Mouse (Mus musculus) midbrain, embryonic 15.5 days (tissue): ENCODE results near the gene Prrt2. TPM values are rescaled to one million over a fixed set of nuclear protein-coding genes. Genes with fewer than 3 reads are reported as not detected.
A peak's percentile ranks its signal among the peaks of the same experiment; 100 is the strongest.

ENCODE experiments used
- ATAC-seq: fragments of 200-750 bp; cut with Nextera tagmentation; replicated peaks from 2 replicates; pipeline ENCODE4 v1.8.0; 2017; ENCODE audit warnings: moderate TSS enrichment
- H3K27ac ChIP-seq: fragments of 300-500 bp; sonication (generic); 2 replicates; pipeline ENCODE4 v1.5.1; 2015; ENCODE audit warnings: mild to moderate bottlenecking, inconsistent platforms
- H3K27me3 ChIP-seq: fragments of 300-500 bp; sonication (generic); replicated peaks from 2 replicates; pipeline ENCODE4 v1.6.1; 2015; ENCODE audit warnings: inconsistent platforms
- H3K36me3 ChIP-seq: fragments of 300-500 bp; sonication (generic); replicated peaks from 2 replicates; pipeline ENCODE4 v1.6.1; 2015; ENCODE audit warnings: inconsistent platforms
- H3K4me1 ChIP-seq: fragments of 300-500 bp; sonication (generic); 2 replicates; pipeline ENCODE4 v1.6.1; 2015; ENCODE audit warnings: inconsistent platforms
- H3K4me2 ChIP-seq: fragments of 300-500 bp; sonication (generic); 2 replicates; pipeline ENCODE4 v1.6.1; 2015; ENCODE audit warnings: inconsistent platforms, mild to moderate bottlenecking, moderate library complexity
- H3K4me3 ChIP-seq: fragments of 300-500 bp; sonication (generic); 2 replicates; pipeline ENCODE4 v1.5.1; 2015; ENCODE audit warnings: mild to moderate bottlenecking, inconsistent platforms
- H3K9ac ChIP-seq: fragments of 300-500 bp; sonication (generic); 2 replicates; pipeline ENCODE4 v1.6.1; 2015; ENCODE audit warnings: mild to moderate bottlenecking, inconsistent platforms
- H3K9me3 ChIP-seq: fragments of 300-500 bp; sonication (generic); 2 replicates; pipeline ENCODE4 v1.6.1; 2016; ENCODE audit warnings: inconsistent platforms
- WGBS: fragments of 180-500 bp; shearing (Covaris S2); methylation state at CpG from one replicate; pipeline ENCODE4 v1.1.7; 2015; ENCODE audit warnings: mixed read lengths; 5-methylcytosine and 5-hydroxymethylcytosine counted together
- polyA plus RNA-seq: library from polyadenylated mRNA; unstranded; fragments of >200 nt; fragmentation: Nextera tagmentation; extraction: Ambion mirVana; gene quantifications from 2 replicates; pipeline ENCODE4 v1.2.1, GENCODE M21; 2015

The Prrt2 gene
- polyA plus RNA-seq, 1 experiment from 2014 or later = 42.3 TPM

DNA sequence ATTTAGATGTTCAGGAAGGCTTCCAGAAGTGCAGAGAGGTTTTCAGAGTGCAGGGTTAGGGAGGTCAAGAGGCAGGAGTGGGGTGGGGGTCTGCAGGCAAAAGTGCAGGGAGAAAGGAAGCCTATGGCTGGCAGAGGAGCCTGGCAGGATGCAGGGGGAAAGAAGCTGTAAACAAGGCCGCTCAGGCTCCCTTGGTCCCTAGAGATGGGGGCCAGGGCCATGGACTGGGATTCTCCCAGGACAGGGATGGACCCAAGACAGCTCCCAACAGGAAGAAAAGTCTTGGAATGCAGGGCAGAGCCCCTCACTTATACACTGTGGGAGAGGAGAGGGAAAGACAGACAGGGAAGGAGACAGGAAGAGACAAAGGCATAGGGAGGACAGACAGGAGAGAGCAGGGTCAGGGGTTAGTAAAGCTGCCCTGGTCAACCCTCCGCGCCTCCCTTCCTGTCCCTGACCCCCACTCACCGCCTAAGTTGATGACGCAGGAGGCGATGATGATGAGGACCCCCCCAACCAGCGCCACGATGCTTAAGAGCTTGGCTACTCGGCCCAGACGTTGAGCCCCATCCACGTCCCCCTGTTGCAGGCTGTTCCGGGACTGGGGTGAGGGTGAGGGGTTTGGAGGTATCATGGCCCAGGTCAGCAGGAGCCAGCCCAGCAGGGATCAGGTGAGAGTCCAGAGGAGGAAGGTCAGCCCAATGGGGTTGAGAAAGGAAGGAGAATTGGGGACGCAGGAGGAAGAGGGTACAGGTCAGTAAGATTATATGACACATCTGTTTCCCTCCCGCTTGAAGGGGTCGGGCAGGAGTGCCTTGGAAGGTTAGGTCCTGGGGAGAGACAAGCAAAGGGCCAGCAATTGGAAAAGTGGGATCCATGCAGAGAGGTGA, 2.4 kb downstream of the Prrt2 start:
- WGBS = 84% methylated on average over 15 of the region's 15 CpGs
- Histone ChIP-seq H3K27ac (peak overlapping the region; percentile 94; the same call in 1 of the 2 replicates), H3K9me3 (no peaks in the 10 kb centered on the region), H3K4me1 (peaks cover 88% of the 10 kb centered on the region), H3K9ac (peak overlapping the region; percentile 60; the same call in 1 of the 2 replicates), H3K4me3 (no peak overlapping the region), H3K36me3 (peaks cover 11% of the 10 kb centered on the region), H3K4me2 (peak overlapping the region; percentile 90), H3K27me3 (no peaks in the 10 kb centered on the region)
- no peak for ATAC-seq

DNA sequence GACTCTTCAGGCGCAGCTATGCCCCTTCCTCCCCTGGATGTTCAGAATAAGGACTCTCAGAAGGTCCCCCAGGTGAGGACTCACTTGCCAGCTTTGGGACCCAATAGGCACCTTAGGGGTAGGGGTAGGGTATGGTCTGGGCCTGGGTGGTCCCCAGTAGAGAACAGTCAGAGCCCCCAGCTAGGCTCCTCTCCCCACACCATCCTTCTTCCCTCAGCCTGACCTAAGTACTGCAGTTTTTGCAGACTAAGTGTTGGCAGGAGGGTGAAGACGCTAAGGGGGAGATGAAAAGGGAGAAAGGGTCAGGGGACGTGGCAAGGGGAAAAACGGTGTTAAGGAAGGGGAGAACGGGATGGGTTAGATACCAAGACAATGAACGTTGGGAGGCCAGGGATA, 3.1 kb downstream of the Prrt2 start:
- H3K4me3 ChIP-seq = peak overlapping the region; percentile 69; the same call in 1 of the 2 replicates
- H3K9ac ChIP-seq = peak overlapping the region; percentile 18
- H3K4me1 ChIP-seq = peaks cover 84% of the 10 kb centered on the region
- peak overlapping the region; percentile 94 for H3K27ac ChIP-seq
- no peak for ATAC-seq
- peak overlapping the region; percentile 90 for H3K4me2 ChIP-seq
- peaks cover 17% of the 10 kb centered on the region for H3K36me3 ChIP-seq
- H3K9me3 ChIP-seq = no peaks in the 10 kb centered on the region
- H3K27me3 ChIP-seq = no peaks in the 10 kb centered on the region
- 45% methylated on average over 6 of the region's 6 CpGs for WGBS

DNA sequence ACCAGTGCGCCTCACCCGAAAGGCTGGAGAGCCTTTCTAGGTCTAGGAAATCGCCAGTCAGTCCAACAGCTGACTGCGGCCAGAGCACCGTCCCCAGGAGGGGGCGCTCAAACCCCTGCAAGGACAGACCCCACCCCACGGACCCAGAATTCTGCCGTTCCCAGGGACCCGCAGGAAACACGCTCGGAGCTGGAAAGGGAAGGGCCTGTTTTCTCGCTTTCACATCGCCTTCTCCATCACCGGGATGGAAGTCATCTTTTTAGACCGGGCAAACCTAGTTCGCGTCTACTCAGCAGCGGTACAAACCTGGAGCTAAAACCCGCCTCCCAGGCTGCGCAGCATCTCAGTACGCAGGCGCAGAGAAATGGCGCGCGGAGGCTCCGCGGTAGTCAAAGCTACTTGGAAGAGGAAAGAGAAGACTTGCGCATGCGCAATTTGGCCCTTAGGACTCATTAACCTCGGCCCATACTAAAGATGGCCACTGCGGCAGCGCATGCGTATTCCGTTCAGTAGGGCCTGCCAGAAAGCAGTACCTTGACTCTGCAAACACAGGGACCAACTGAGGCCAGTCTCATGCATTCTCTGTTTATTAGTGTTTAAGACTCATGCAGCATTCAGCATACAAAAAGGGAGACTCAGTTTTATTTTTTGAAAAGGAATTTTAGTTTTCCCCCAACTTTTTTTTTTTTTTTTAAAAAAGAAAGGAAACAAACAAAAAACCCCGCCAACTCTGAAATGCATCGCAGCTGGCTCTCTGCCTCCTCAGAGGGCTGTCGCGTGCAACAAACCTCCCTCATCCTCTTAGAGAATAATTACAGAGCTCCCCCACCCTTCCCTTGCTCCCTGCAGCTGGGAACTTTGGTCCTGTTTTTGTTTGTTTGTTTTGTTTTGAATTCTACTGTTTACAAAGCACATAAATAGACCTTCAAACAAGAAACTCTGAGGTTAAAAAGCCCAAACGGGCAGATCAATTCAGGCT, 3.8 kb downstream of the Prrt2 start, which contains the start of gene Pagr1a:
Gene Pagr1a, minus strand, starts transcription at position 382 of the 979 bp plus-strand sequence.
- Histone ChIP-seq H3K4me1 (peaks cover 77% of the 10 kb centered on the region), H3K27me3 (no peaks in the 10 kb centered on the region), H3K4me3 (peak within 1 kb of the TSS; percentile 69), H3K27ac (peak within 1 kb of the TSS; percentile 94), H3K36me3 (peaks cover 14% of the 10 kb centered on the region; the same call in 1 of the 2 replicates), H3K9me3 (no peaks in the 10 kb centered on the region), H3K9ac (peak within 1 kb of the TSS; percentile 91), H3K4me2 (peak within 1 kb of the TSS; percentile 90)
- WGBS = 3% methylated on average over 39 of the region's 39 CpGs
- peak; percentile 83 for ATAC-seq

DNA sequence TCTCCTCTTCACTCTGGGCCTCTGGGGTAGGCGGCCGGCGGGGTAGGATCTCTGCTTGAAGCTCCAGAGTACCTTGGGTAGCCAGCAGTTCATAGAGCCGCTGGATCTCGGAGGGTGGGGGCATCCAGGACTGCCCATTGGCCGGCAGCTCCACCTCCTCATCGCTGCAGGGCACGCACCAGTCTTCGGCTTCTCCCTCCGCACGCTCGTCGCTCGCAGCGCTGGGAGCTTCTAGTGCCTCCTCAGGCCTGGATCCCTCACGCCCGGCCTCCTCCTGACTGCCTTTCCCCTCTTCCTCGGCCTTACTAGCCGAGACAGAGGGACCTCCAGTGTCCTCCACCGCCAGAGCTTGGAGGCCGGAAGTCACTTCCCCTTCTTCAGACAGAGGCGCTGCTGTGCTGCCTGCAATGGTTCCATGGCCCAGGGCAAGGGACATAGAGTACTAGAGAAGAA, 4.5 kb downstream of the Prrt2 start:
- Histone ChIP-seq H3K9me3 (no peaks in the 10 kb centered on the region), H3K27ac (peak overlapping the region; percentile 94), H3K4me3 (peak overlapping the region; percentile 69), H3K4me2 (peak overlapping the region; percentile 90), H3K36me3 (peaks cover 12% of the 10 kb centered on the region; the same call in 1 of the 2 replicates), H3K4me1 (peaks cover 70% of the 10 kb centered on the region), H3K9ac (peak overlapping the region; percentile 91), H3K27me3 (no peaks in the 10 kb centered on the region)
- WGBS = under 1% methylated on average over 22 of the region's 22 CpGs
- peak; percentile 59 for ATAC-seq

DNA sequence TGATC, 4.7 kb downstream of the Prrt2 start, which contains the start of gene Pagr1b:
Gene Pagr1b, minus strand, starts transcription at position 4 of the 5 bp plus-strand sequence.
- H3K9ac ChIP-seq = peak within 1 kb of the TSS; percentile 91
- H3K4me1 ChIP-seq = peaks cover 68% of the 10 kb centered on the region

DNA sequence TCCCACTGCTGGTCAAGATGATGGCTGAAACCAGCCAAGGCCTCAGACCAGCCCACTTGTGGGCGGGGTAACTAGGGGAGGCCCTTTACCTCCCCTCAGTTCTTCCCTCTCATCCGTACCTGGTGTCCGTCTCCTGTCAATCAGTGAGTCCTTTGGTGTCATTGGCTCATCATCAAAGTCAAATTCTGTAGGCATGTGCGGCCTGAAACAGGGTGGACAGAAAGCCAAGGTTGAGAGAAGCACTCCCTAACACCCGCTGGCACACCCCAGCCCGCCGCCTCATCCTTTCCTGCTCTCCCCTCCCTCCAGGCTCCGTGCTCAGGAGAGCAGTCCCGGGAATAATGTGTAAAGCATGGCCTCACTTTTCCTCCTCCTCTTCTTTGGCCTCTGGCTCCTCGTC, 4.9 kb downstream of the Prrt2 start:
- peak overlapping the region; percentile 90 for H3K4me2 ChIP-seq
- no peaks in the 10 kb centered on the region for H3K9me3 ChIP-seq
- peaks cover 12% of the 10 kb centered on the region; the same call in 1 of the 2 replicates for H3K36me3 ChIP-seq
- H3K27ac ChIP-seq = peak overlapping the region; percentile 94
- H3K4me1 ChIP-seq = peaks cover 66% of the 10 kb centered on the region
- H3K27me3 ChIP-seq = no peaks in the 10 kb centered on the region
- H3K9ac ChIP-seq = peak overlapping the region; percentile 91
- ATAC-seq = peak; percentile 7; the same call in 1 of the 2 replicates
- WGBS = 2% methylated on average over 10 of the region's 10 CpGs
- peak overlapping the region; percentile 69 for H3K4me3 ChIP-seq

More for the DNA sequence above, 4.7 kb downstream of the Prrt2 start, which contains the start of gene Pagr1b:
- Histone ChIP-seq H3K36me3 (peaks cover 12% of the 10 kb centered on the region; the same call in 1 of the 2 replicates), H3K4me3 (peak within 1 kb of the TSS; percentile 69), H3K27ac (peak within 1 kb of the TSS; percentile 94), H3K9me3 (no peaks in the 10 kb centered on the region), H3K27me3 (no peaks in the 10 kb centered on the region), H3K4me2 (peak within 1 kb of the TSS; percentile 90)
- no peak for ATAC-seq

DNA sequence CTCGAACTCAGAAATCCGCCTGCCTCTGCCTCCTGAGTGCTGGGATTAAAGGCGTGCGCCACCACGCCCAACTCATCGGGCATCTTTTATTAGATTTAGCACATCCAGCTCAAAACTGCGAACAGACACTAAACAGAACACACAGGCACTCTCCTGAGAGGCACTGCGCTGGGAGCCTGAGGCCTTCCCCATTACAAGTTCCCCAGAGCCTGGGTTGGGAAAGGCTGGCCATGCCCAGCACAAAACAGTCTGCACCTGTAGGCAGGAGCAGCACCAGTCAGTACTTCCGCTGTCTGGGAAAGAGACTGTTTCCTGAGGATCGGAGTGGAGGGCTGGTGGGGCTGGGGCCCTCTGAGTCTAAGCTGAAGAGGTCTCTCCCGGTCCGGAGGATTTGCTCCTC, 6.0 kb downstream of the Prrt2 start:
- no peaks in the 10 kb centered on the region for H3K9me3 ChIP-seq
- no peak overlapping the region for H3K4me3 ChIP-seq
- ATAC-seq = no peak
- H3K36me3 ChIP-seq = peaks cover 12% of the 10 kb centered on the region; the same call in 1 of the 2 replicates
- peaks cover 55% of the 10 kb centered on the region for H3K4me1 ChIP-seq
- H3K4me2 ChIP-seq = peak overlapping the region; percentile 12; the same call in 1 of the 2 replicates
- no peaks in the 10 kb centered on the region for H3K27me3 ChIP-seq
- H3K27ac ChIP-seq = no peak overlapping the region
- H3K9ac ChIP-seq = no peak overlapping the region
- WGBS = 95% methylated on average over 12 of the region's 12 CpGs

DNA sequence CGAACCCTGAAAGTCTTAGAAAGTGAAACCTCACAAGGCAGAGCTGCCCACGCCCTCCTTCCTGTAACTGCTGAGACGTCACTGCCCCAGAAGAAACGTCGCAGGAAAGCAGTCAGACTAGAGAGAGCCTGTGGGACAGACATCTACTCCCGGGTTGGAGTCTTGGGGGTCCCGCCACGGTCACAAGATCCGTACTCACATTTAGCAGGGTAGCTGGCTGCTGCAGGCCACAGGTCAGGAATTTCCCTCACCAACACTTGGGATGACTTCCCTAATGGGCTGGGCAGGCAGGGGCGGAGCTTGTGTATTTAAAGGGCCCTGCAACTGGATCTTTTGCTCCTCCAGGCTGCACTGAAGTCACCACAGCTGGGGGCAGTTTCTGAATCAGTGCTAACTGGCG, 6.7 kb downstream of the Prrt2 start, which contains the start of gene Mvp:
Gene Mvp, minus strand, starts transcription at position 302 of the 400 bp plus-strand sequence.
- H3K4me3 ChIP-seq = peak within 1 kb of the TSS; percentile 69
- peaks cover 12% of the 10 kb centered on the region; the same call in 1 of the 2 replicates for H3K36me3 ChIP-seq
- WGBS = 78% methylated on average over 11 of the region's 11 CpGs

DNA sequence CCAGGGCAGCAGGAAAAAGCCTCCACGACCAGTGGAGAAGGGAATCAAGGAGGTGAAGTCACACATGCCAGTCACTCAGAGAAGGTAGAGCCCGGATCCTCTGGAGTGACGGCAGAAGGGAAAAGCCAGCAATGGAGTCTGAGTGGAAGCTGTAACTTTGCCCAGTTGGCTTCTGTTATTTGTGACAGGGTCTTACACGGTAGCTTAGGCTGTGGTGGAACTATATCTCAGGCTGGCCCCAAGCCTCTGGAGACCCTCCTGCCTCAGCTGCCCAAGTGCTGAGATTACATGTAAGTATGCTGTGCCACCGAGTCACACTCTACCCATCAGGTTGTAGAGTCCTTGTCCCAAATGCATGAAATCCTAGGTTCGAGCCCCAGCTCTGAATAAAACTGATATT, 7.6 kb downstream of the Prrt2 start:
- H3K9me3 ChIP-seq = no peaks in the 10 kb centered on the region
- H3K4me1 ChIP-seq = peaks cover 39% of the 10 kb centered on the region
- WGBS = 95% methylated on average over 6 of the region's 6 CpGs

More for the DNA sequence above, 6.7 kb downstream of the Prrt2 start, which contains the start of gene Mvp:
- H3K27me3 ChIP-seq = no peaks in the 10 kb centered on the region
- peak within 1 kb of the TSS; percentile 17; the same call in 1 of the 2 replicates for H3K9ac ChIP-seq
- no peak for ATAC-seq
- H3K4me1 ChIP-seq = peaks cover 48% of the 10 kb centered on the region
- H3K4me2 ChIP-seq = peak within 1 kb of the TSS; percentile 90
- no peaks in the 10 kb centered on the region for H3K9me3 ChIP-seq
- 0 out of 2 replicates have a peak within 1 kb of the TSS, but pooled peaks have one; percentile 94 for H3K27ac ChIP-seq

DNA sequence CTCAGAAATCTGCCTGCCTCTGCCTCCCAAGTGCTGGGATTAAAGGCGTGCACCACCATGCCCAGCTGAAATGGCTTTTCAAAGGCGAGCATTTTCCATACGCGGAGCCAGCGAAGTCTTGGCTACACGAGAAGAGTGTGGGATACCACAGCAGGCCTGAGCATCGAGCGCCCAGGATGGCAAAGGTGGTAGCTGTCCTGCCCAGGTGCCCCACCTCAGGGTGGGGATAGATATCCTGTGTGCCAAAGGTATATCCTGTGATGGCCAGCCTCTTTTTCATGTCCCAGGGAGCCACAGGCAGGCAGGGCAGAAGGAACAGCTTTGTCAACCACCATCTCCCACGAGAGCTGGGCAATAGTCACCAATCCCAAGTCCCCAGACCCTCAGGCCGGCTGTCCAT, 8.2 kb downstream of the Prrt2 start:
- Histone ChIP-seq H3K9ac (no peak overlapping the region), H3K4me3 (no peak overlapping the region), H3K4me2 (no peak overlapping the region), H3K9me3 (no peaks in the 10 kb centered on the region), H3K27me3 (no peaks in the 10 kb centered on the region), H3K4me1 (peaks cover 33% of the 10 kb centered on the region), H3K36me3 (peaks cover 12% of the 10 kb centered on the region; the same call in 1 of the 2 replicates), H3K27ac (no peak overlapping the region)
- 95% methylated on average over 10 of the region's 10 CpGs for WGBS
- ATAC-seq = no peak

More for the DNA sequence above, 7.6 kb downstream of the Prrt2 start:
- H3K27ac ChIP-seq = no peak overlapping the region
- H3K36me3 ChIP-seq = peaks cover 12% of the 10 kb centered on the region; the same call in 1 of the 2 replicates
- H3K4me3 ChIP-seq = no peak overlapping the region
- no peak overlapping the region for H3K4me2 ChIP-seq
- H3K9ac ChIP-seq = no peak overlapping the region
- H3K27me3 ChIP-seq = no peaks in the 10 kb centered on the region
- ATAC-seq = no peak

DNA sequence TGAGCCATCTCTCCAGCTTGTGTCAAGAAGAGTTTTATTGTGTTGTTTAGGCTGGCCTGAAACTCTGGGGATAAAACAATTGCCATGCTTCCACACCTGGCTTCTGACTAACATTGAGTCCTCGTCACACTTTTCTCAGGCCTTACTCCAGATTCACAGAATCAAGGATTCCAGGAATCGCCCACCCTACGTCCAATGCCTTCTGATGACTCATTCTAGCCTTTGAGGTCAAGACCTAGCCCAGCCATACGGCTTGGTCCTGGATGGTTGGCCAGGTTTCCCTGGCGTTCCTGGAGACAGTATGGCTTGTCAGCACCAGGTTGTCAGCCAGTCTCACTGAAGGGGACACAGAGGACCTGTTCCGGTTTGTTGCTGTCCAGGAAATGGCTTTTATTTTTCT, 8.6 kb downstream of the Prrt2 start:
- no peak overlapping the region for H3K27ac ChIP-seq
- 90% methylated on average over 6 of the region's 6 CpGs for WGBS
- peaks cover 29% of the 10 kb centered on the region for H3K4me1 ChIP-seq

DNA sequence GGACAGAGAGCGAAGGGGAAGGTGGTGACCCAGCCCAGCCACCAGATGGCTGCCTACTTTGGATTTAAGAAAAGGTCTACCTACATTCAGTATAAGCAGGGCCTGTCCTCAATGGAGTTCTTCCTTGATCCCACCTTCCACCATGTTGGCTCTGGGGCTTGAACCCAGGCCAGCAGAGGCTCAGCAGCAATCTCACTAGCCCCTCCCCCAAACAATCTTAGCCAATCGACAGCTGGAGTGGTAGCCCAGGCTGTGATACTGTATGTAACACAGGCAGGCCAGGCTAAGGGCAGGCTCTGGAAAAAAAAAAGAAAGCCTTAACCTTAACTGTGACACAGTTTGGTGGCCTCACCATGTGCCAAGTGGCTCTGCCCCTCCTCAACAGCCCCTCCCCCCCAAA, 9.3 kb downstream of the Prrt2 start:
- no peaks in the 10 kb centered on the region for H3K27me3 ChIP-seq
- 79% methylated on average over 2 of the region's 2 CpGs for WGBS
- no peak overlapping the region for H3K4me3 ChIP-seq
- H3K4me2 ChIP-seq = no peak overlapping the region
- peaks cover 12% of the 10 kb centered on the region; the same call in 1 of the 2 replicates for H3K36me3 ChIP-seq
- H3K9ac ChIP-seq = no peak overlapping the region
- ATAC-seq = no peak
- H3K9me3 ChIP-seq = no peaks in the 10 kb centered on the region
- peaks cover 28% of the 10 kb centered on the region for H3K4me1 ChIP-seq
- no peak overlapping the region for H3K27ac ChIP-seq

More for the DNA sequence above, 8.6 kb downstream of the Prrt2 start:
- no peak for ATAC-seq
- Histone ChIP-seq H3K4me3 (no peak overlapping the region), H3K36me3 (peaks cover 12% of the 10 kb centered on the region; the same call in 1 of the 2 replicates), H3K9me3 (no peaks in the 10 kb centered on the region), H3K9ac (no peak overlapping the region), H3K4me2 (no peak overlapping the region), H3K27me3 (no peaks in the 10 kb centered on the region)
